Mouse (Mus musculus): ENCODE results near the gene Tiprl. TPM values are rescaled to one million over a fixed set of nuclear protein-coding genes. Genes with fewer than 3 reads are reported as not detected.

The Tiprl gene
- total RNA-seq, 2 experiments from 2014 or later = 22.1 TPM

- intact Hi-C loops (cut with DNase I; ENCODE audit: low total_unique reads) = no loop called here
- DNase-seq = no peak
Observed at GRCm38 (mm10) chr1:165215831-165216230, 21.0 kb downstream of the Tiprl start.

- intact Hi-C loops (cut with DNase I; ENCODE audit: low total_unique reads) = no loop called here
- no peak for DNase-seq
Observed at GRCm38 (mm10) chr1:165205591-165205990, 31.2 kb downstream of the Tiprl start.

GRCm38 (mm10) chr1:165203488-165204035, 33.2 kb downstream of the Tiprl start:
- intact Hi-C loops (cut with DNase I; ENCODE audit: low total_unique reads) = no loop called here

GRCm38 (mm10) chr1:165201445-165202012, 35.3 kb downstream of the Tiprl start:
- intact Hi-C loops (cut with DNase I; ENCODE audit: low total_unique reads) = no loop called here
- DNase-seq = no peak

More at GRCm38 (mm10) chr1:165203488-165204035, 33.2 kb downstream of the Tiprl start:
- no peak for DNase-seq

GRCm38 (mm10) chr1:165200748-165201147, 36.0 kb downstream of the Tiprl start:
- intact Hi-C loops (cut with DNase I; ENCODE audit: low total_unique reads) = no loop called here
- DNase-seq = no peak

GRCm38 (mm10) chr1:165199639-165200038, 37.2 kb downstream of the Tiprl start:
- intact Hi-C loops (cut with DNase I; ENCODE audit: low total_unique reads) = no loop called here
- DNase-seq = no peak

- DNase-seq = no peak
- intact Hi-C loops (cut with DNase I; ENCODE audit: low total_unique reads) = no loop called here
Observed at GRCm38 (mm10) chr1:165198951-165199350, 37.8 kb downstream of the Tiprl start.

GRCm38 (mm10) chr1:165197875-165198274, 38.9 kb downstream of the Tiprl start:
- DNase-seq = no peak
- intact Hi-C loops (cut with DNase I; ENCODE audit: low total_unique reads) = no loop called here

GRCm38 (mm10) chr1:165195396-165195960, 41.3 kb downstream of the Tiprl start:
- no peak for DNase-seq

GRCm38 (mm10) chr1:165194662-165195013, 42.2 kb downstream of the Tiprl start:
- intact Hi-C loops (cut with DNase I; ENCODE audit: low total_unique reads) = no loop called here
- DNase-seq = no peak

More at GRCm38 (mm10) chr1:165195396-165195960, 41.3 kb downstream of the Tiprl start:
- intact Hi-C loops (cut with DNase I; ENCODE audit: low total_unique reads) = no loop called here

GRCm38 (mm10) chr1:165193880-165194661, 42.7 kb downstream of the Tiprl start, which contains the start of gene Sft2d2:
TSS of gene Sft2d2 (minus strand) at chr1:165194438.
- intact Hi-C loops (cut with DNase I; ENCODE audit: low total_unique reads) = no loop called here
- peak; percentile 91 for DNase-seq

- intact Hi-C loops (cut with DNase I; ENCODE audit: low total_unique reads) = no loop called here
Observed at GRCm38 (mm10) chr1:165193426-165193825, 43.4 kb downstream of the Tiprl start.

GRCm38 (mm10) chr1:165192714-165193264, 44.0 kb downstream of the Tiprl start:
- intact Hi-C loops (cut with DNase I; ENCODE audit: low total_unique reads) = no loop called here
- no peak for DNase-seq

More at GRCm38 (mm10) chr1:165193426-165193825, 43.4 kb downstream of the Tiprl start:
- no peak for DNase-seq

GRCm38 (mm10) chr1:165192102-165192501, 44.7 kb downstream of the Tiprl start:
- DNase-seq = no peak
- intact Hi-C loops (cut with DNase I; ENCODE audit: low total_unique reads) = no loop called here

- no peak for DNase-seq
- intact Hi-C loops (cut with DNase I; ENCODE audit: low total_unique reads) = no loop called here
Observed at GRCm38 (mm10) chr1:165191611-165192010, 45.2 kb downstream of the Tiprl start.

- intact Hi-C loops (cut with DNase I; ENCODE audit: low total_unique reads) = no loop called here
- no peak for DNase-seq
Observed at GRCm38 (mm10) chr1:165190571-165191273, 46.1 kb downstream of the Tiprl start.

- intact Hi-C loops (cut with DNase I; ENCODE audit: low total_unique reads) = no loop called here
Observed at GRCm38 (mm10) chr1:165190068-165190467, 46.7 kb downstream of the Tiprl start.

GRCm38 (mm10) chr1:165188806-165189580, 47.8 kb downstream of the Tiprl start:
- intact Hi-C loops (cut with DNase I; ENCODE audit: low total_unique reads) = no loop called here
- DNase-seq = no peak

More at GRCm38 (mm10) chr1:165190068-165190467, 46.7 kb downstream of the Tiprl start:
- no peak for DNase-seq

- intact Hi-C loops (cut with DNase I; ENCODE audit: low total_unique reads) = no loop called here
- no peak for DNase-seq
Observed at GRCm38 (mm10) chr1:165187357-165187756, 49.4 kb downstream of the Tiprl start.

All from gastrocnemius, postnatal 14 days (tissue).